Mouse (Mus musculus): ENCODE measurements around the gene Hexb. TPM values are rescaled to one million over a fixed set of nuclear protein-coding genes. Genes with fewer than 3 reads are reported as not detected.

Gene Hexb
- polyA plus RNA-seq, 1 experiment from 2014 or later, result 273 TPM

- no peak for ATAC-seq
- Histone ChIP-seq H3K27me3 (replicated peaks; ENCODE audit: control insufficient read depth, insufficient read depth, low read length) (no peaks in the 10 kb centered on the region), H3K4me2 (replicated peaks; ENCODE audit: low read depth) (no peak overlapping the region), H3K9ac (ENCODE audit: low read depth, low read length) (no peak overlapping the region), H3K9me3 (ENCODE audit: control insufficient read depth) (no peaks in the 10 kb centered on the region), H3K4me1 (replicated peaks; ENCODE audit: control insufficient read depth, insufficient read depth, low read length) (no peaks in the 10 kb centered on the region; the same call in 1 of the 2 replicates), H3K36me3 (ENCODE audit: control insufficient read depth, insufficient read depth) (peaks cover 43% of the 10 kb centered on the region), H3K4me3 (ENCODE audit: low read depth, low read length) (no peak overlapping the region), H3K27ac (ENCODE audit: low read depth, low read length) (peak overlapping the region; percentile 1; the same call in 1 of the 2 replicates)
- WGBS, result 80% methylated on average over 4 of the region's 4 CpGs
- no peak for TF ChIP-seq CTCF (IDR thresholded peaks at IDR 0.05; ENCODE audit: low read depth)
Measured at GRCm38 (mm10) chr13:97182821-97183220, 15.3 kb downstream of the Hexb start.

- TF ChIP-seq CTCF (IDR thresholded peaks at IDR 0.05; ENCODE audit: low read depth), result no peak
- Histone ChIP-seq H3K9ac (ENCODE audit: low read depth, low read length) (no peak overlapping the region), H3K9me3 (ENCODE audit: control insufficient read depth) (no peaks in the 10 kb centered on the region), H3K4me1 (replicated peaks; ENCODE audit: control insufficient read depth, insufficient read depth, low read length) (no peaks in the 10 kb centered on the region; the same call in 1 of the 2 replicates), H3K27ac (ENCODE audit: low read depth, low read length) (no peak overlapping the region), H3K36me3 (ENCODE audit: control insufficient read depth, insufficient read depth) (peaks cover 55% of the 10 kb centered on the region), H3K4me2 (replicated peaks; ENCODE audit: low read depth) (no peak overlapping the region), H3K4me3 (ENCODE audit: low read depth, low read length) (no peak overlapping the region), H3K27me3 (replicated peaks; ENCODE audit: control insufficient read depth, insufficient read depth, low read length) (no peaks in the 10 kb centered on the region)
- no peak for ATAC-seq
- WGBS, result 82% methylated on average over 6 of the region's 6 CpGs
Measured at GRCm38 (mm10) chr13:97180113-97180828, 17.9 kb downstream of the Hexb start.

- Histone ChIP-seq H3K9ac (ENCODE audit: low read depth, low read length) (no peak overlapping the region), H3K36me3 (ENCODE audit: control insufficient read depth, insufficient read depth) (peaks cover 63% of the 10 kb centered on the region), H3K4me1 (replicated peaks; ENCODE audit: control insufficient read depth, insufficient read depth, low read length) (no peaks in the 10 kb centered on the region; the same call in 1 of the 2 replicates), H3K27ac (ENCODE audit: low read depth, low read length) (no peak overlapping the region), H3K9me3 (ENCODE audit: control insufficient read depth) (no peaks in the 10 kb centered on the region), H3K4me3 (ENCODE audit: low read depth, low read length) (no peak overlapping the region), H3K4me2 (replicated peaks; ENCODE audit: low read depth) (no peak overlapping the region), H3K27me3 (replicated peaks; ENCODE audit: control insufficient read depth, insufficient read depth, low read length) (no peaks in the 10 kb centered on the region)
- WGBS, result 87% methylated on average over 7 of the region's 7 CpGs
- no peak for ATAC-seq
- no peak for TF ChIP-seq CTCF (IDR thresholded peaks at IDR 0.05; ENCODE audit: low read depth)
Measured at GRCm38 (mm10) chr13:97178943-97179342, 19.2 kb downstream of the Hexb start.

DNA sequence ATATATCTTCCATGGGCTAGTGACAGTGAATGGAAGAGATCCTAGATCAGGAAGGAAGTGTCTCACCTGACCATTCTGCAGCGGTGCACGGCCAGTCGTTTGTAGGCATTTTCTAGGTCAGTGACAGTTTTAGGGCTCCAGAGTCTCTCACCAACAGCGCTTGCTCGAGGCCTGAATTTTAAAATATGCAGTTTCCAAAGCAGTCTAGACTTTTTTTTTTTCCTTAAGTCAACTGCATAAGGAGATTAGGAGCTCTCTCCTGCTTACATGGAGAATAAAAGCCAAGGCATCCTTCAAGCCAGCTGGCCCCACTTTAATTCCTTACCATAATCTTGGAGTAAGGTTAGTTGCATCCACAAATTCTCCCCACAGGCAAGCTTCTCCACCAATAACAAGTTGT lies 21.4 kb downstream of the Hexb start:
- H3K36me3 ChIP-seq (ENCODE audit: control insufficient read depth, insufficient read depth), result peaks cover 69% of the 10 kb centered on the region
- H3K27ac ChIP-seq (ENCODE audit: low read depth, low read length), result peak overlapping the region; percentile 23; the same call in 1 of the 2 replicates
- no peak for ATAC-seq
- H3K9me3 ChIP-seq (ENCODE audit: control insufficient read depth), result no peaks in the 10 kb centered on the region
- H3K4me1 ChIP-seq (replicated peaks; ENCODE audit: control insufficient read depth, insufficient read depth, low read length), result no peaks in the 10 kb centered on the region
- no peak overlapping the region for H3K4me3 ChIP-seq (ENCODE audit: low read depth, low read length)
- H3K9ac ChIP-seq (ENCODE audit: low read depth, low read length), result no peak overlapping the region
- 72% methylated on average over 5 of the region's 5 CpGs for WGBS
- no peak for TF ChIP-seq CTCF (IDR thresholded peaks at IDR 0.05; ENCODE audit: low read depth)
- no peaks in the 10 kb centered on the region for H3K27me3 ChIP-seq (replicated peaks; ENCODE audit: control insufficient read depth, insufficient read depth, low read length)
- H3K4me2 ChIP-seq (replicated peaks; ENCODE audit: low read depth), result no peak overlapping the region

DNA sequence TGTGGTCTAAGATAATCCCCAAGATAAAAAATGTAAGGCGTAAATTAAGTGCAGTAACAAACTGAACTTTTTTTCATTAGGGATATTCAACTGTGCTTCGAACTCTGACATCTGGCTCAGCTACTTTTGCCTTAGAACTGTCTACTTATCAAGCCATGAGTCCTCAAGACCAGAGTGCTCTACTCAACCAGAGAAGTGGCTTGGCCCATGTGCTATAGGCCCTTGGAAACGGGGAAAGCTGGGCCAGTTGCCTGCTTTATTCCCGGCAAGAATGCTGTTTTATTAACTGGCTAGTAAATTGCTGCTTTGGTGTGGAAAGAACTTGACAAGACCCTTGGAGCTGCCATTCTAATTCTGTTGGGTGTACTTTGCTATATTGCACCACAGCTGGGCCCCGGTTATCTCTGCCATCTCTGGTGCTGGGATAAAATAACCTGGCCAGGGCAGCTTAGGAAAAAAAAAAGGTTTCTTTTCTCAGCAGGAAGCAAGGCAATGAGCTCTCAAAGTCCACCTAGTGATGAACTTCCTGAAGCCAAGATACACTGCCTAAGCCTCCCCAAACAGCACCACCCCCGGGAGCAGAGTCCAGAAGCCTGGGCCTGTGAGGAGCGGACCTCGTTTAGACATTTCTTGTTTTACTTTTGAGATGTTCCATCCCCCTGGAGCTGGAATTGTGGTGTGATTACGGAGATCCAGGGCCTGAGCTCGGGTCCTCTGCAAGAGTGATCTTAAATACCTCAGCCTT lies 22.5 kb downstream of the Hexb start:
- peak; percentile 94 for ATAC-seq
- H3K27ac ChIP-seq (ENCODE audit: low read depth, low read length), result peak overlapping the region; percentile 63

DNA sequence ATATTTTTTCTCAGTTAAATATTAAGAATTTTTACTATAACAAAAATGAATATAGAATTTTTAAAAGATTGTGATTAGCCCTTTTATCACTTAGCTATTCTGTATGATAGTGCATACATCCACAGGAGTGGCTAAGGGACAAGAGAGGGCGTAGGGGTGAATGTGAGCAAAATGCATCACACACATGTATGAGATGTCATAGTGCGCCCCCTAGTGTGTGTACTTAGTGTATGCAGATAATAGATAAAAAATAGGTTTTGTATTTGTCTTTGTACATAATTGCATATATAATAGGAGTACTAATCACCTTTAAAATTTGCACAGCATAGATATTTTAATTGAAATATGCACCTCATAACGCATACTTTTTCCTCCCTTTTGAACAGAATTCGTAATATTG lies 52.3 kb downstream of the Hexb start:
- ATAC-seq, result no peak
- no peak overlapping the region for H3K9ac ChIP-seq (ENCODE audit: low read depth, low read length)
- peaks cover 50% of the 10 kb centered on the region for H3K36me3 ChIP-seq (ENCODE audit: control insufficient read depth, insufficient read depth)
- no peak overlapping the region for H3K4me2 ChIP-seq (replicated peaks; ENCODE audit: low read depth)
- H3K9me3 ChIP-seq (ENCODE audit: control insufficient read depth), result no peaks in the 10 kb centered on the region
- TF ChIP-seq CTCF (IDR thresholded peaks at IDR 0.05; ENCODE audit: low read depth), result peak; percentile 77
- no peaks in the 10 kb centered on the region for H3K27me3 ChIP-seq (replicated peaks; ENCODE audit: control insufficient read depth, insufficient read depth, low read length)
- no peak overlapping the region for H3K27ac ChIP-seq (ENCODE audit: low read depth, low read length)
- no peak overlapping the region for H3K4me3 ChIP-seq (ENCODE audit: low read depth, low read length)
- H3K4me1 ChIP-seq (replicated peaks; ENCODE audit: control insufficient read depth, insufficient read depth, low read length), result no peaks in the 10 kb centered on the region
- WGBS, result 57% methylated on average over 4 of the region's 4 CpGs

More for the DNA sequence above, 22.5 kb downstream of the Hexb start:
- H3K36me3 ChIP-seq (ENCODE audit: control insufficient read depth, insufficient read depth), result peaks cover 74% of the 10 kb centered on the region
- H3K4me1 ChIP-seq (replicated peaks; ENCODE audit: control insufficient read depth, insufficient read depth, low read length), result no peaks in the 10 kb centered on the region
- WGBS, result 46% methylated on average over 10 of the region's 10 CpGs
- H3K4me2 ChIP-seq (replicated peaks; ENCODE audit: low read depth), result 0 out of 2 replicates have a peak overlapping the region, but pooled peaks have one; percentile 2
- no peaks in the 10 kb centered on the region for H3K9me3 ChIP-seq (ENCODE audit: control insufficient read depth)
- TF ChIP-seq CTCF (IDR thresholded peaks at IDR 0.05; ENCODE audit: low read depth), result no peak
- no peaks in the 10 kb centered on the region for H3K27me3 ChIP-seq (replicated peaks; ENCODE audit: control insufficient read depth, insufficient read depth, low read length)
- no peak overlapping the region for H3K4me3 ChIP-seq (ENCODE audit: low read depth, low read length)
- H3K9ac ChIP-seq (ENCODE audit: low read depth, low read length), result no peak overlapping the region
